Mouse (Mus musculus) limb, embryonic 11.5 days (tissue): ENCODE measurements around the gene Mrps25. TPM values are rescaled to one million over a fixed set of nuclear protein-coding genes. Genes with fewer than 3 reads are reported as not detected.

Source experiments
- ATAC-seq: fragments of 200-750 bp; cut with Nextera tagmentation; 2 replicates; pipeline ENCODE4 v1.8.0; 2017; ENCODE audit warnings: low read depth; ENCODE audit not compliant: insufficient number of reproducible peaks, low FRiP score, low TSS enrichment
- DNase-seq: peaks from one replicate; pipeline ENCODE4 v3.0.0-alpha.2; 2015; ENCODE audit warnings: low spot score
- H3K27ac ChIP-seq: fragments of 300-500 bp; sonication (generic); replicated peaks from 2 replicates; pipeline ENCODE4 v1.5.1; 2014; ENCODE audit warnings: low read depth, mild to moderate bottlenecking, low read length
- H3K27me3 ChIP-seq: fragments of 300-500 bp; sonication (generic); 2 replicates; pipeline ENCODE4 v1.6.1; 2014; ENCODE audit warnings: mild to moderate bottlenecking, low read length, mixed read lengths; ENCODE audit not compliant: control insufficient read depth, insufficient read depth
- H3K36me3 ChIP-seq: fragments of 300-500 bp; sonication (generic); 2 replicates; pipeline ENCODE4 v1.6.1; 2014; ENCODE audit warnings: mild to moderate bottlenecking, low read length, moderate library complexity, mixed read lengths; ENCODE audit not compliant: control insufficient read depth, insufficient read depth
- H3K4me1 ChIP-seq: fragments of 300-500 bp; sonication (generic); 2 replicates; pipeline ENCODE4 v1.6.1; 2014; ENCODE audit warnings: low read length, mixed read lengths; ENCODE audit not compliant: control insufficient read depth, insufficient read depth
- H3K4me2 ChIP-seq: fragments of 300-500 bp; sonication (generic); 2 replicates; pipeline ENCODE4 v1.6.1; 2014; ENCODE audit warnings: low read depth, mild to moderate bottlenecking, moderate library complexity; ENCODE audit not compliant: severe bottlenecking
- H3K4me3 ChIP-seq: fragments of 300-500 bp; sonication (generic); 2 replicates; pipeline ENCODE4 v1.5.1; 2014; ENCODE audit warnings: low read depth, low read length
- H3K9ac ChIP-seq: fragments of 300-500 bp; sonication (generic); 2 replicates; pipeline ENCODE4 v1.6.1; 2014; ENCODE audit warnings: mild to moderate bottlenecking, low read length
- H3K9me3 ChIP-seq: fragments of 300-500 bp; sonication (generic); 2 replicates; pipeline ENCODE4 v1.6.1; 2016; ENCODE audit warnings: low read length; ENCODE audit not compliant: control insufficient read depth
- WGBS: fragments of 180-500 bp; shearing (Covaris S2); extraction: QIAGEN DNeasy Blood & Tissue Kit; methylation state at CpG from one replicate; pipeline ENCODE4 v1.1.7; 2014; 5-methylcytosine and 5-hydroxymethylcytosine counted together
- polyA plus RNA-seq: library from polyadenylated mRNA; unstranded; fragments of >200 nt; fragmentation: Nextera tagmentation; extraction: Ambion mirVana; gene quantifications from 2 replicates; pipeline ENCODE4 v1.2.1, GENCODE M21; 2014

Gene Mrps25
- polyA plus RNA-seq, 1 experiment from 2014 or later, result 91.7 TPM

GRCm38 (mm10) chr6:92145881-92146280 is 38.0 kb downstream of the Mrps25 start:
- no peak overlapping the region for H3K27ac ChIP-seq
- no peaks in the 10 kb centered on the region; the same call in 1 of the 2 replicates for H3K36me3 ChIP-seq
- H3K4me3 ChIP-seq, result no peak overlapping the region
- ATAC-seq, result no peak
- no peaks in the 10 kb centered on the region for H3K4me1 ChIP-seq
- 95% methylated on average over 4 of the region's 4 CpGs for WGBS
- no peak for DNase-seq
- no peaks in the 10 kb centered on the region for H3K27me3 ChIP-seq
- H3K9me3 ChIP-seq, result no peaks in the 10 kb centered on the region
- no peak overlapping the region for H3K9ac ChIP-seq
- no peak overlapping the region for H3K4me2 ChIP-seq

- no peak overlapping the region for H3K4me2 ChIP-seq
- DNase-seq (no peak), ATAC-seq (no peak)
- WGBS, result 78% methylated on average over 2 of the region's 2 CpGs
- H3K4me3 ChIP-seq, result no peak overlapping the region
- H3K27me3 ChIP-seq, result no peaks in the 10 kb centered on the region
- H3K27ac ChIP-seq, result no peak overlapping the region
- H3K36me3 ChIP-seq, result peaks cover 2% of the 10 kb centered on the region; the same call in 1 of the 2 replicates
- no peaks in the 10 kb centered on the region for H3K4me1 ChIP-seq
- H3K9me3 ChIP-seq, result no peaks in the 10 kb centered on the region
- no peak overlapping the region for H3K9ac ChIP-seq
These were observed 47.5 kb downstream of the Mrps25 start for GRCm38 (mm10) chr6:92136356-92136755.

- WGBS, result 95% methylated on average over 2 of the region's 2 CpGs
- Histone ChIP-seq H3K27me3 (no peaks in the 10 kb centered on the region), H3K4me1 (no peaks in the 10 kb centered on the region), H3K4me2 (no peak overlapping the region), H3K4me3 (no peak overlapping the region), H3K9me3 (no peaks in the 10 kb centered on the region), H3K36me3 (peaks cover 2% of the 10 kb centered on the region; the same call in 1 of the 2 replicates), H3K9ac (no peak overlapping the region), H3K27ac (no peak overlapping the region)
- no peak for ATAC-seq
- no peak for DNase-seq
These were observed 50.2 kb downstream of the Mrps25 start for GRCm38 (mm10) chr6:92133617-92134016.

- 94% methylated on average over 3 of the region's 3 CpGs for WGBS
- Histone ChIP-seq H3K4me3 (no peak overlapping the region), H3K9me3 (no peaks in the 10 kb centered on the region), H3K9ac (no peak overlapping the region), H3K4me2 (no peak overlapping the region), H3K4me1 (no peaks in the 10 kb centered on the region), H3K27me3 (no peaks in the 10 kb centered on the region), H3K27ac (no peak overlapping the region), H3K36me3 (peaks cover 2% of the 10 kb centered on the region; the same call in 1 of the 2 replicates)
- ATAC-seq (no peak), DNase-seq (no peak)
These were observed 51.6 kb downstream of the Mrps25 start for GRCm38 (mm10) chr6:92132021-92132911.

GRCm38 (mm10) chr6:92131456-92131855 is 52.4 kb downstream of the Mrps25 start:
- H3K27me3 ChIP-seq, result no peaks in the 10 kb centered on the region

GRCm38 (mm10) chr6:92126861-92127468 is 56.9 kb downstream of the Mrps25 start:
- no peak overlapping the region for H3K4me3 ChIP-seq
- no peak for DNase-seq
- no peak overlapping the region for H3K27ac ChIP-seq
- no peaks in the 10 kb centered on the region for H3K9me3 ChIP-seq
- H3K36me3 ChIP-seq, result no peaks in the 10 kb centered on the region
- no peaks in the 10 kb centered on the region for H3K27me3 ChIP-seq
- ATAC-seq, result no peak
- H3K4me1 ChIP-seq, result no peaks in the 10 kb centered on the region
- H3K9ac ChIP-seq, result no peak overlapping the region
- no peak overlapping the region for H3K4me2 ChIP-seq
- 98% methylated on average over 1 of the region's 1 CpGs for WGBS

More at GRCm38 (mm10) chr6:92131456-92131855, 52.4 kb downstream of the Mrps25 start:
- no peaks in the 10 kb centered on the region for H3K9me3 ChIP-seq
- H3K9ac ChIP-seq, result no peak overlapping the region
- ATAC-seq (no peak), DNase-seq (no peak)
- no peak overlapping the region for H3K27ac ChIP-seq
- no peaks in the 10 kb centered on the region for H3K4me1 ChIP-seq
- WGBS, result 90% methylated on average over 1 of the region's 1 CpGs
- H3K36me3 ChIP-seq, result peaks cover 2% of the 10 kb centered on the region; the same call in 1 of the 2 replicates
- no peak overlapping the region for H3K4me3 ChIP-seq
- H3K4me2 ChIP-seq, result no peak overlapping the region

GRCm38 (mm10) chr6:92124547-92124946 is 59.3 kb downstream of the Mrps25 start:
- Histone ChIP-seq H3K9ac (no peak overlapping the region), H3K4me1 (no peaks in the 10 kb centered on the region), H3K4me2 (no peak overlapping the region), H3K27ac (no peak overlapping the region), H3K9me3 (no peaks in the 10 kb centered on the region), H3K36me3 (no peaks in the 10 kb centered on the region), H3K27me3 (no peaks in the 10 kb centered on the region), H3K4me3 (no peak overlapping the region)
- DNase-seq (no peak), ATAC-seq (no peak)
